Mouse (Mus musculus) retina, embryonic 14.5 days (tissue): ENCODE results near the gene Dnhd1.
"Not testable (repeated sequence)": the region's sequence is repeated elsewhere in the genome, so short reads cannot be mapped to it uniquely, and the experiment has no call there.

Source experiments
- DNase-seq: peaks from one replicate; pipeline ENCODE4 v3.0.0-alpha.2; 2015; ENCODE audit warnings: low spot score

Gene Dnhd1

GRCm38 (mm10) chr7:105640233-105640893 lies 10.3 kb upstream of the Dnhd1 start, which contains the start of the genes Arfip2 and Gm45799:
Gene Arfip2 (minus strand): TSS chr7:105640416.
Gene Gm45799 (plus strand): TSS chr7:105640552.
- DNase-seq, result peak; percentile 99

- no peak for DNase-seq
Measured at GRCm38 (mm10) chr7:105640894-105641255, 9.8 kb upstream of the Dnhd1 start.

- no peak for DNase-seq
Measured at GRCm38 (mm10) chr7:105641936-105642335, 8.7 kb upstream of the Dnhd1 start.

GRCm38 (mm10) chr7:105685541-105686197 lies 35.0 kb downstream of the Dnhd1 start:
- peak; percentile 16 for DNase-seq

GRCm38 (mm10) chr7:105690875-105691274 lies 40.2 kb downstream of the Dnhd1 start:
- DNase-seq, result no peak

GRCm38 (mm10) chr7:105703184-105703583 lies 52.6 kb downstream of the Dnhd1 start:
- DNase-seq, result no peak

- DNase-seq, result no peak
Measured at GRCm38 (mm10) chr7:105703816-105704215, 53.2 kb downstream of the Dnhd1 start.

GRCm38 (mm10) chr7:105708733-105709132 lies 58.1 kb downstream of the Dnhd1 start:
- DNase-seq, result no peak

GRCm38 (mm10) chr7:105715366-105715765 lies 64.7 kb downstream of the Dnhd1 start:
- no peak for DNase-seq

- no peak for DNase-seq
Measured at GRCm38 (mm10) chr7:105721916-105722315, 71.3 kb downstream of the Dnhd1 start.

- peak; percentile 85 for DNase-seq
Measured at GRCm38 (mm10) chr7:105726144-105726979, 75.7 kb downstream of the Dnhd1 start.

GRCm38 (mm10) chr7:105726980-105727325 lies 76.3 kb downstream of the Dnhd1 start:
- DNase-seq, result no peak

GRCm38 (mm10) chr7:105728701-105729428 lies 78.2 kb downstream of the Dnhd1 start:
- no peak for DNase-seq

GRCm38 (mm10) chr7:105733836-105734235 lies 83.2 kb downstream of the Dnhd1 start:
- no peak for DNase-seq

- no peak for DNase-seq
Measured at GRCm38 (mm10) chr7:105734826-105735225, 84.2 kb downstream of the Dnhd1 start.

GRCm38 (mm10) chr7:105735464-105735863 lies 84.8 kb downstream of the Dnhd1 start:
- DNase-seq, result not testable (repeated sequence)

- peak; percentile 91 for DNase-seq
Measured at GRCm38 (mm10) chr7:105736264-105736901, 85.8 kb downstream of the Dnhd1 start, which contains the start of gene Ilk. Gene Ilk (plus strand): TSS chr7:105736592.

- DNase-seq, result no peak
Measured at GRCm38 (mm10) chr7:105736911-105737521, 86.4 kb downstream of the Dnhd1 start, which contains the start of gene Rrp8. Gene Rrp8 (minus strand): TSS chr7:105737385.

- DNase-seq, result no peak
Measured at GRCm38 (mm10) chr7:105737648-105738047, 87.0 kb downstream of the Dnhd1 start.

GRCm38 (mm10) chr7:105738286-105738685 lies 87.7 kb downstream of the Dnhd1 start:
- DNase-seq, result no peak

GRCm38 (mm10) chr7:105738948-105739347 lies 88.3 kb downstream of the Dnhd1 start:
- DNase-seq, result peak; percentile 54
